Mouse (Mus musculus) cerebellum, adult 2 months (tissue): ENCODE data around the gene Dennd1c.

Experiments used
- CTCF ChIP-seq: fragments of 200-500 bp; IDR thresholded peaks from 2 replicates; pipeline ENCODE4 v1.5.1; 2011; ENCODE audit warnings: low read depth, mild to moderate bottlenecking, control low read depth, low read length, moderate library complexity, borderline replicate concordance; ENCODE audit not compliant: insufficient read depth
- POLR2A ChIP-seq: fragments of 200-500 bp; IDR thresholded peaks from 2 replicates; pipeline ENCODE4 v1.6.1; 2011; ENCODE audit warnings: low read length, control low read depth, borderline replicate concordance; ENCODE audit not compliant: insufficient read depth

DNA sequence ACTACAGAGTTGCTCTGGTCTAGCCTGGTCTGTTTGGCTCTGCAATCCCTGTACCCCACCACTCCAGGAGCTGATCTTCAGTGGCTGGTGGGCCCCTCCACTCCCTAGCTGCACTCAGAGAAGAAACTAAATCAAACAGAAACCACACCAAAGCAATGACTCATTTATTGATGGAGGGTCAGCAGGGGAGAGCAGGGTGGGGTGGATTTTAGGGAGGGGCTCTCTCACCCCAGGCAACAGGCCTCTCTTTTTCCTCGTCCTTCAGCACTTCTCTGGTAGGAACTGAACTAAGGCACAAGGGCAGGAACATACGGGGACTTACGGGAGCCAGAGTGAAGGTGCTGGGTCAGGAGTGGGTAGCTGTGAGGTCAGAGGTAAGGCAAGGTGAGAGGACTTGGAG lies 1.6 kb upstream of the Dennd1c start:
- TF ChIP-seq CTCF (no peak), POLR2A (no peak)
